Mouse (Mus musculus) kidney, adult 18-20 months (tissue): ENCODE data around the gene Grasp.

Experiments used
- DNase-seq: peaks from one replicate; pipeline ENCODE4 v3.0.0; 2021

Grasp gene

GRCm38 (mm10) chr15:101194951-101195823 is 28.8 kb upstream of the Grasp start:
- DNase-seq = peak; percentile 78

GRCm38 (mm10) chr15:101196079-101196795 is 27.8 kb upstream of the Grasp start:
- no peak for DNase-seq

GRCm38 (mm10) chr15:101196961-101197360 is 27.0 kb upstream of the Grasp start:
- no peak for DNase-seq

- peak; percentile 41 for DNase-seq
These were observed 26.4 kb upstream of the Grasp start for GRCm38 (mm10) chr15:101197497-101198179.

- DNase-seq = peak; percentile 83
These were observed 25.8 kb upstream of the Grasp start for GRCm38 (mm10) chr15:101198218-101198617.

- no peak for DNase-seq
These were observed 25.1 kb upstream of the Grasp start for GRCm38 (mm10) chr15:101198850-101199249.

GRCm38 (mm10) chr15:101200777-101201295 is 23.2 kb upstream of the Grasp start:
- DNase-seq = no peak

GRCm38 (mm10) chr15:101201414-101201813 is 22.6 kb upstream of the Grasp start:
- no peak for DNase-seq

- DNase-seq = no peak
These were observed 20.3 kb upstream of the Grasp start for GRCm38 (mm10) chr15:101203673-101204072.

- no peak for DNase-seq
These were observed 19.2 kb upstream of the Grasp start for GRCm38 (mm10) chr15:101204781-101205180.

- peak; percentile 65 for DNase-seq
These were observed 13.8 kb upstream of the Grasp start for GRCm38 (mm10) chr15:101210228-101210627.

- no peak for DNase-seq
These were observed 12.9 kb upstream of the Grasp start for GRCm38 (mm10) chr15:101210998-101211613.

- DNase-seq = peak; percentile 77
These were observed 11.6 kb upstream of the Grasp start for GRCm38 (mm10) chr15:101212435-101212834.

GRCm38 (mm10) chr15:101215136-101215535 is 8.9 kb upstream of the Grasp start:
- no peak for DNase-seq

GRCm38 (mm10) chr15:101216036-101216435 is 8.0 kb upstream of the Grasp start:
- DNase-seq = no peak

- DNase-seq = no peak
These were observed 3.1 kb upstream of the Grasp start for GRCm38 (mm10) chr15:101220905-101221297.

- peak; percentile 94 for DNase-seq
These were observed 2.5 kb upstream of the Grasp start for GRCm38 (mm10) chr15:101221298-101222104.

- DNase-seq = no peak
These were observed 998 bp upstream of the Grasp start for GRCm38 (mm10) chr15:101222897-101223482.

- no peak for DNase-seq
These were observed 392 bp upstream of the Grasp start for GRCm38 (mm10) chr15:101223596-101223995.

GRCm38 (mm10) chr15:101224977-101225376 is 989 bp downstream of the Grasp start:
- DNase-seq = peak; percentile 46

GRCm38 (mm10) chr15:101227971-101228370 is 4.0 kb downstream of the Grasp start:
- DNase-seq = peak; percentile 57
